Mouse (Mus musculus): ENCODE data around the gene Zfp663. TPM values are rescaled to one million over a fixed set of nuclear protein-coding genes. Genes with fewer than 3 reads are reported as not detected.

Gene Zfp663
- polyA plus RNA-seq, 1 experiment from 2014 or later: 0.29 TPM

DNA sequence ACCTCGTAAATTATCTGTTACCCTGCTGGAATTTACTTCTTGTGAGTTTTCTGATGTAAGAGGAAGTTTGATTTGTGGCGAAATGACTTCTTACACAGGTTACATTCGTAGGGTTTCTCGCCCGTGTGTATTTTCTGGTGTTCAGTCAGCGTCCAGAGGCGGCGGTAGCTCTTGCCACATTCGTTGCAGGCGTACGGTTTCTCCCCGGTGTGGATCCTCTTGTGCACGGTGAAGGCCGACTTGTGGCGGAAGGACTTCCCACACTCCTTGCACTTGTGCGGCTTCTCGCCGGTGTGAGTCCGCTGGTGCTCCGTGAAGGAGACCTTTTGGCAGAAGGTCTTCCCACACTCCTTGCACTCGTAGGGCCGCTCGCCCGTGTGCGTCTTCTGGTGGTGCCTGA is 11.5 kb upstream of the Zfp663 start:
- 96% methylated on average over 25 of the region's 25 CpGs for WGBS
- no peaks in the 10 kb centered on the region for H3K27me3 ChIP-seq (ENCODE audit: control insufficient read depth, insufficient read depth, low read length)
- H3K4me3 ChIP-seq (ENCODE audit: low read length): no peak overlapping the region
- H3K4me2 ChIP-seq (ENCODE audit: low read depth, low read length): no peak overlapping the region
- peaks cover 29% of the 10 kb centered on the region for H3K9me3 ChIP-seq (replicated peaks; ENCODE audit: control insufficient read depth, low read length)
- no peak overlapping the region for H3K9ac ChIP-seq (ENCODE audit: low read length)
- no peak for ATAC-seq (replicated peaks; ENCODE audit: extremely low read depth, insufficient read depth, low FRiP score)
- no peaks in the 10 kb centered on the region for H3K4me1 ChIP-seq (ENCODE audit: control insufficient read depth, insufficient read depth, low read length)
- H3K36me3 ChIP-seq (ENCODE audit: control insufficient read depth, insufficient read depth): peaks cover 74% of the 10 kb centered on the region
- H3K27ac ChIP-seq (ENCODE audit: low read length): no peak overlapping the region

DNA sequence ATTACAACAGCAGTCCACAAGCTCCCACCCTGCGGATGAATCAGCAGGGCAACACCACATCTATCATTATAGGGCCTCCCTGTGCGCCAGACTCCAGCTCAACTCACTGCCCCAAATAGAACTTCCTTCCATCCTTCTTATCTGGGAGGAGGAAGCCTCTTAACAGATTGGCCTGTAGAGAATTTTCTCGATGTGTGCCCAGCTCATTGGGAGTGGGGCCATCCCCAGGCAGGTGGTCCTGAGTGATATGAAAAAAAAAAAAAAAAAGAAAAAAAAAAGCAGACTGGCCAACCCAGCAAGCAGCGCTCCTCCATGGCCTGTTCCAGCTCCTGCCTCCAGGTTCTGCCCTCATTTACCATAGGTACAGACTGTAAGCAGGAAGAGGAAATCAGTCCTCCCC is 7.5 kb upstream of the Zfp663 start:
- H3K4me1 ChIP-seq (ENCODE audit: control insufficient read depth, insufficient read depth, low read length): no peaks in the 10 kb centered on the region
- H3K4me2 ChIP-seq (ENCODE audit: low read depth, low read length): no peak overlapping the region
- H3K36me3 ChIP-seq (ENCODE audit: control insufficient read depth, insufficient read depth): peaks cover 39% of the 10 kb centered on the region
- H3K9ac ChIP-seq (ENCODE audit: low read length): no peak overlapping the region
- no peak overlapping the region for H3K4me3 ChIP-seq (ENCODE audit: low read length)
- H3K9me3 ChIP-seq (replicated peaks; ENCODE audit: control insufficient read depth, low read length): peaks cover 21% of the 10 kb centered on the region
- no peak overlapping the region for H3K27ac ChIP-seq (ENCODE audit: low read length)
- no peak for ATAC-seq (replicated peaks; ENCODE audit: extremely low read depth, insufficient read depth, low FRiP score)
- 34% methylated on average over 4 of the region's 4 CpGs for WGBS
- no peaks in the 10 kb centered on the region for H3K27me3 ChIP-seq (ENCODE audit: control insufficient read depth, insufficient read depth, low read length)

DNA sequence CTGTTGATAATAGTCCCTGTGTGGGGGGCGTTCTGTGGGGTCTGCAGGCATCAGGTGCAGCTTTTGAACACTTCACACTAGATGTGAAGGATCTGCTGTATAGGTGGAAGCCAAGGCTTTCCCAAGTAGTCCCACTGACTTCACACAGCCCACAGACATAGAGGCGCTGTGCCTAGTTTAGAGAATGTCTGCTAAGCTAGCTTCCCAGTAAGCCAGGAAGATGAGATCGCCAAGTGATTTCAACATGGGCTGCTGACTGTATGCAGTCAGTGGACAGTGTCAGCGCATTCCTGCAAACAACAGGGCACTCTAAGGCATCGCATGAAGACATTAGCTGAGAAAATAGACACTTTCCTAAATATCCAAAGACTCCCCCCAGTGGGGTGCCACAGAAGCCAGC is 6.9 kb upstream of the Zfp663 start:
- WGBS: 78% methylated on average over 5 of the region's 5 CpGs

DNA sequence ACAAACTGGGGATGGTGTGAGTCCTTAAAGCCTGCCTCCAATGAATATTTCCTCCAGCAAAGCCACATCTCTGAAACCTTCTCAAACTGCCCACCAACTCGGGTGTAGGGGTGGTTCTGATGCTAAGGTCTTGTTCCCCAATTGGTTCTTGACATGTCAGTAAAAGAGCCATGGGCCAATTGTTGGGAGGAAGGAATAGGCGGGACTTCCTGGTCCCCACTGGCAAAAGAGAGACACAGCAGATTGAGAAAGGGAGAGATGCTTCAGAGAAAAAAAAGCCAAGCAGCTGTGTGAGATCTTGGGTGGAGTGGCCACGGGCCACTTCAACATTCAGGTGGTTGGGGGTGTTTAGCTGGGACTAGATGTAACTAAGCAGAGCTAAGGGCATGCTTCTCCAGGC is 2.5 kb upstream of the Zfp663 start:
- 0 out of 2 replicates have a peak, but pooled peaks cover 3% of the 10 kb centered on the region for H3K9me3 ChIP-seq (replicated peaks; ENCODE audit: control insufficient read depth, low read length)
- no peak overlapping the region for H3K9ac ChIP-seq (ENCODE audit: low read length)
- no peak for ATAC-seq (replicated peaks; ENCODE audit: extremely low read depth, insufficient read depth, low FRiP score)
- no peak overlapping the region for H3K4me2 ChIP-seq (ENCODE audit: low read depth, low read length)
- H3K4me3 ChIP-seq (ENCODE audit: low read length): no peak overlapping the region
- H3K27me3 ChIP-seq (ENCODE audit: control insufficient read depth, insufficient read depth, low read length): peaks cover 22% of the 10 kb centered on the region
- H3K4me1 ChIP-seq (ENCODE audit: control insufficient read depth, insufficient read depth, low read length): peaks cover 9% of the 10 kb centered on the region; the same call in 1 of the 2 replicates
- H3K36me3 ChIP-seq (ENCODE audit: control insufficient read depth, insufficient read depth): no peaks in the 10 kb centered on the region
- 20% methylated on average over 3 of the region's 3 CpGs for WGBS
- H3K27ac ChIP-seq (ENCODE audit: low read length): no peak overlapping the region

More for the DNA sequence above, 6.9 kb upstream of the Zfp663 start:
- Histone ChIP-seq H3K27ac (ENCODE audit: low read length) (no peak overlapping the region), H3K4me2 (ENCODE audit: low read depth, low read length) (no peak overlapping the region), H3K27me3 (ENCODE audit: control insufficient read depth, insufficient read depth, low read length) (no peaks in the 10 kb centered on the region), H3K4me3 (ENCODE audit: low read length) (no peak overlapping the region), H3K36me3 (ENCODE audit: control insufficient read depth, insufficient read depth) (peaks cover 34% of the 10 kb centered on the region), H3K4me1 (ENCODE audit: control insufficient read depth, insufficient read depth, low read length) (no peaks in the 10 kb centered on the region), H3K9me3 (replicated peaks; ENCODE audit: control insufficient read depth, low read length) (peaks cover 16% of the 10 kb centered on the region), H3K9ac (ENCODE audit: low read length) (no peak overlapping the region)
- ATAC-seq (replicated peaks; ENCODE audit: extremely low read depth, insufficient read depth, low FRiP score): no peak

DNA sequence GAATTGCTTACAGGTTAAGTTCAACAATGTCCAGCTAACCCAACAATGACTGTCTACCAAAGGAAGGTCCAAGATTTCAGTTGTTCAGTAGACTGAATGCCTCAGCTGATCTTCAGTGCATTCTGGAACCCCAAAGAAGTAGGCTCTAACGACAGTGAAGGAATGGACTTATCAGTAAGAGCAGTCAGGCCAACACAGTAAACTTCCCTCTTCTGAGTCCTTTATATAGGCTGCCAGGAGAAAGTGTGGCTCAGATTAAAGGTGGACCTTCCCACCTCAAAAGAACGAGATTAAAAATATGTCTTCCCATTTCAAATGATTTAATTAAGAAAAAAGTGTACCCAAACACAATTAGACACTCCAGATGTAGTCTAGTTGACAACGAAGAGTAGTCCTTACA is 1.8 kb upstream of the Zfp663 start:
- Histone ChIP-seq H3K36me3 (ENCODE audit: control insufficient read depth, insufficient read depth) (no peaks in the 10 kb centered on the region), H3K9ac (ENCODE audit: low read length) (no peak overlapping the region), H3K4me1 (ENCODE audit: control insufficient read depth, insufficient read depth, low read length) (peaks cover 9% of the 10 kb centered on the region; the same call in 1 of the 2 replicates), H3K9me3 (replicated peaks; ENCODE audit: control insufficient read depth, low read length) (0 out of 2 replicates have a peak, but pooled peaks cover 3% of the 10 kb centered on the region), H3K27ac (ENCODE audit: low read length) (no peak overlapping the region), H3K4me2 (ENCODE audit: low read depth, low read length) (no peak overlapping the region), H3K4me3 (ENCODE audit: low read length) (no peak overlapping the region), H3K27me3 (ENCODE audit: control insufficient read depth, insufficient read depth, low read length) (peaks cover 26% of the 10 kb centered on the region)
- no peak for ATAC-seq (replicated peaks; ENCODE audit: extremely low read depth, insufficient read depth, low FRiP score)
- 69% methylated on average over 3 of the region's 3 CpGs for WGBS

DNA sequence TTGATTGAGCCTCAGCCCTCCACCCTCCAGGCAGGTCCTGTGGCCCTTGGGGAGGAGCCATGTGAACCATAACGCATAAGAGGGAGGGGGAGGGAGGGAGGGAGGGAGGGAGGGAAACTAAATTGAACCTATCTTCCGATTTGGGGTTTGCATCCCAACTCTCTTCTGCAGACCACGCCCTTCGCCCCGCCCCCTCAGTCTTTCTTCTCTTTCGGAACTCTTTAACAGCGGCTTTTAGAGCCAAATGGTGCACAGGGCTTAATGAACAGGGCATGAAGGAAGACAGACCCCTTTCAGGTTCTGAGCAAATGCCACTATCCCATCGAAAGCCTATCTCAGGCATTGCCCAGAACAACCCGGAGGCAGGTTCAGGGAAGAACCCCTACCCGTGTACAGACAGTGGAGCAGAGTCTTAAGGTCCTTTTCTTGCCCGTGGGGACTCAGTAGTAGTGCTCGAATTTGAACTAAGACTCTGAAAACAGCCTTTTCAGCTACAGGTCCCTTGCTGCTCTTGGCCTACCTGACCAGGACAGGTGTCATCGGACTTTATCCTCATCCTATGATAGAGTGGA is 575 bp downstream of the Zfp663 start:
- peak overlapping the region; percentile 5 for H3K4me3 ChIP-seq (ENCODE audit: low read length)
- H3K9ac ChIP-seq (ENCODE audit: low read length): no peak overlapping the region

DNA sequence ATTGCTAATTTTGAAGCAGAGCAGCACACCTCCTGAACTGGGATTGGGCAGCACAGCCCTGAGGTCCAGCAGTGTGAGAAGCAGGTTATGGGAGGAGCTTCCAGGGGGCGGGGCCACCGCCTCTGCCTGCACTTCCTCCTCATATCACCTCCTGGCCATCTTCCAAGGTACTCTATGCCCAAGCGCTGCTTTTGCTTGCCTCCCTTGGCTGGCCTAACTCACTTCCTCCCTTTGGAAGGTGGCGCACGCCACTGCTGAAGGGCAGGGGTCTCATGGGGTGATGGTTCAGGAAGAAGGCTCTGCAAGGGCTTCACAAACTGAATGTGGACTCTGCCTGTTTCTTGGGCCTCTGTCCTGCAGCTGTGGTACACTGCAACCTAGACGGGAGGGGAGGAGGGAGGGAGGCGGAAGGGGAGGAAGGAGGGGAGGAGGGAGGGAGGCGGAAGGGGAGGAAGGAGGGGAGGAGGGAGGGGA is 1.4 kb downstream of the Zfp663 start:
- Histone ChIP-seq H3K9me3 (replicated peaks; ENCODE audit: control insufficient read depth, low read length) (no peaks in the 10 kb centered on the region), H3K27ac (ENCODE audit: low read length) (no peak overlapping the region), H3K27me3 (ENCODE audit: control insufficient read depth, insufficient read depth, low read length) (peaks cover 36% of the 10 kb centered on the region), H3K9ac (ENCODE audit: low read length) (no peak overlapping the region), H3K36me3 (ENCODE audit: control insufficient read depth, insufficient read depth) (no peaks in the 10 kb centered on the region), H3K4me2 (ENCODE audit: low read depth, low read length) (no peak overlapping the region; the same call in 1 of the 2 replicates), H3K4me3 (ENCODE audit: low read length) (no peak overlapping the region), H3K4me1 (ENCODE audit: control insufficient read depth, insufficient read depth, low read length) (peaks cover 9% of the 10 kb centered on the region; the same call in 1 of the 2 replicates)
- WGBS: 2% methylated on average over 5 of the region's 8 CpGs
- no peak for ATAC-seq (replicated peaks; ENCODE audit: extremely low read depth, insufficient read depth, low FRiP score)

More for the DNA sequence above, 575 bp downstream of the Zfp663 start:
- no peaks in the 10 kb centered on the region for H3K9me3 ChIP-seq (replicated peaks; ENCODE audit: control insufficient read depth, low read length)
- no peak overlapping the region for H3K27ac ChIP-seq (ENCODE audit: low read length)
- H3K4me2 ChIP-seq (ENCODE audit: low read depth, low read length): peak overlapping the region; percentile 25
- peaks cover 9% of the 10 kb centered on the region; the same call in 1 of the 2 replicates for H3K4me1 ChIP-seq (ENCODE audit: control insufficient read depth, insufficient read depth, low read length)
- no peak for ATAC-seq (replicated peaks; ENCODE audit: extremely low read depth, insufficient read depth, low FRiP score)
- H3K36me3 ChIP-seq (ENCODE audit: control insufficient read depth, insufficient read depth): no peaks in the 10 kb centered on the region
- peaks cover 33% of the 10 kb centered on the region for H3K27me3 ChIP-seq (ENCODE audit: control insufficient read depth, insufficient read depth, low read length)
- 3% methylated on average over 13 of the region's 13 CpGs for WGBS

DNA sequence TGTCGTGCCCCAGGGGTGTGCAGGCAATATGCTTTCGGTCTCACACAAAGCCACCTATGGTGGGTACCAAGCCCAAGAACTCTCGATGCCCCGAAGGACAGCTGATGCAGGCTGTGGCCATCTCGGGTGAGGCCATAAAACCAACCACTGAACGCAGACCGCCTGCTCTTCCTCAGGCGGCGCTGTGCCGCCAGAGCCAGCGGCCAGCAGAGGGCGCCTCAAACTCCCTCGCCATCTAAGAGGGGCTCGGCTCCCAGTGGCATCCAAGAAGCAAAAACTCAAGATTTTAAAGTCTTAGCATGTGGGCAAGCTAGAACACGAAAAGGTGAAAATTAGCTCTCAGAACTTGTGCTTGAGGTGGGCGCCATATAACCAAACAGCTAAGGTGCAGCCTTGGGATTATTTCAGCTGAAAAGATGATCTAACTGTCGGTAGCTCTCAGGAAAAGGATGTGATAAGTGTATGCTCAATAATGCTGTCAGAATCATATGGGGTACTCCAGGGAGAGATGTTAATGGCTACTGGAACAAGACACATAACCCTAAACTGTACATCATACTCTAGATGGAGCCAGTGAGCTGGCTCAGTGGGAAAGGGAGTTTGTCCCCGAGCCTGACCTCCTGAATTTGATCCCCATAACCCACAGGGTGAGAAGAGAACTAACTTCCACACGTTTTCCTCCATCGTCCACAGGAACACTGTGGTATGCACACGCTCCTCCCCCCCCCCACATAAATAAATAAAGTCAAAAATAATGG is 4.0 kb downstream of the Zfp663 start:
- no peak for ATAC-seq (replicated peaks; ENCODE audit: extremely low read depth, insufficient read depth, low FRiP score)
- no peak overlapping the region for H3K9ac ChIP-seq (ENCODE audit: low read length)
- H3K4me3 ChIP-seq (ENCODE audit: low read length): no peak overlapping the region
- H3K27me3 ChIP-seq (ENCODE audit: control insufficient read depth, insufficient read depth, low read length): peaks cover 35% of the 10 kb centered on the region
- no peak overlapping the region for H3K27ac ChIP-seq (ENCODE audit: low read length)
- no peaks in the 10 kb centered on the region for H3K9me3 ChIP-seq (replicated peaks; ENCODE audit: control insufficient read depth, low read length)
- WGBS: 13% methylated on average over 21 of the region's 21 CpGs
- H3K4me2 ChIP-seq (ENCODE audit: low read depth, low read length): peak overlapping the region; percentile 52
- H3K36me3 ChIP-seq (ENCODE audit: control insufficient read depth, insufficient read depth): no peaks in the 10 kb centered on the region
- H3K4me1 ChIP-seq (ENCODE audit: control insufficient read depth, insufficient read depth, low read length): peaks cover 9% of the 10 kb centered on the region; the same call in 1 of the 2 replicates

DNA sequence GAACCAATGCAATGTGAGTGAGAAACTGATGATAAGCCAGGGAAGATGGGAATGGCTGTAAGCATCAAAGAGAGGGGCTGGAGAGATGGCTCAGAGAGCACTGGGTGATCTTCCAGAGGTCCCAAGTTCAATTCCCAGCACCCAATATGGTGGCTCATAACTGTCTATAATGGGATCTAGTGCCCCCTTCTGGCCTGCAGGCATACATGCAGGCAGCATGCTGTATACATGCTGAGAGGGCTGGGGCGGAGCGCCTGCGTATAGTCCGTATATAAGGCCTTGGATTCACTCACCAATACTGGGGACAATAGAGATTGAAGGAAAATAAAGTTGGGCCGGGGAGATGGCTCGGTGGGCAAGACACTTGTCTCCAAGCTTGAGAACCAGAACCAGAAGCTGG is 5.2 kb downstream of the Zfp663 start:
- H3K27me3 ChIP-seq (ENCODE audit: control insufficient read depth, insufficient read depth, low read length): peaks cover 28% of the 10 kb centered on the region
- no peaks in the 10 kb centered on the region for H3K36me3 ChIP-seq (ENCODE audit: control insufficient read depth, insufficient read depth)
- ATAC-seq (replicated peaks; ENCODE audit: extremely low read depth, insufficient read depth, low FRiP score): no peak
- no peaks in the 10 kb centered on the region for H3K9me3 ChIP-seq (replicated peaks; ENCODE audit: control insufficient read depth, low read length)
- H3K4me3 ChIP-seq (ENCODE audit: low read length): no peak overlapping the region
- no peak overlapping the region for H3K9ac ChIP-seq (ENCODE audit: low read length)
- WGBS: 85% methylated on average over 6 of the region's 6 CpGs
- peaks cover 6% of the 10 kb centered on the region; the same call in 1 of the 2 replicates for H3K4me1 ChIP-seq (ENCODE audit: control insufficient read depth, insufficient read depth, low read length)
- H3K27ac ChIP-seq (ENCODE audit: low read length): no peak overlapping the region
- no peak overlapping the region for H3K4me2 ChIP-seq (ENCODE audit: low read depth, low read length)

Data from heart, embryonic 16.5 days (tissue).